Mouse (Mus musculus): ENCODE measurements around the gene Cabp2. TPM values are rescaled to one million over a fixed set of nuclear protein-coding genes. Genes with fewer than 3 reads are reported as not detected.
A peak's percentile ranks its signal among the peaks of the same experiment; 100 is the strongest.
"Not testable (repeated sequence)": the region's sequence is repeated elsewhere in the genome, so short reads cannot be mapped to it uniquely, and the experiment has no call there.

Gene Cabp2
- total RNA-seq (2021), result not detected
- long read RNA-seq, experiment 1, result 0 reads
- long read RNA-seq, experiment 2, result 0 reads

GRCm38 (mm10) chr19:4081394-4081793, at the start of gene Cabp2:
TSS of gene Cabp2 (plus strand) at chr19:4081578.
- intact Hi-C loops (cut with DNase I), result loop anchor here (10.0 kb wide), 1 partner anchor 127 kb away; the partner anchor contains the start of gene Aldh3b3
- DNase-seq (ENCODE audit: low spot score in 2 of 2), result no peak

- intact Hi-C loops (cut with DNase I), result no loop called here
- no peak for DNase-seq (ENCODE audit: low spot score in 2 of 2)
Observed at GRCm38 (mm10) chr19:4032668-4033067, 48.7 kb upstream of the Cabp2 start.

GRCm38 (mm10) chr19:4033298-4033697, 48.1 kb upstream of the Cabp2 start:
- no peak for DNase-seq (ENCODE audit: low spot score in 2 of 2)
- intact Hi-C loops (cut with DNase I), result no loop called here

- DNase-seq (ENCODE audit: low spot score in 2 of 2), result no peak
- intact Hi-C loops (cut with DNase I), result no loop called here
Observed at GRCm38 (mm10) chr19:4033742-4034141, 47.6 kb upstream of the Cabp2 start.

- DNase-seq (ENCODE audit: low spot score in 2 of 2), result no peak
- intact Hi-C loops (cut with DNase I), result no loop called here
Observed at GRCm38 (mm10) chr19:4036327-4037045, 44.9 kb upstream of the Cabp2 start.

GRCm38 (mm10) chr19:4037154-4037787, 44.1 kb upstream of the Cabp2 start:
- DNase-seq (ENCODE audit: low spot score in 2 of 2); intact Hi-C loops (cut with DNase I): not testable (repeated sequence)

GRCm38 (mm10) chr19:4037788-4038232, 43.6 kb upstream of the Cabp2 start, which contains the start of gene Gstp1:
TSS of gene Gstp1 (minus strand) at chr19:4037985.
- intact Hi-C loops (cut with DNase I), result no loop called here
- peak; percentile 80 to 87 for DNase-seq (ENCODE audit: low spot score in 2 of 2)

GRCm38 (mm10) chr19:4040941-4041340, 40.4 kb upstream of the Cabp2 start:
- DNase-seq (ENCODE audit: low spot score in 2 of 2); intact Hi-C loops (cut with DNase I): not testable (repeated sequence)

- DNase-seq (ENCODE audit: low spot score in 2 of 2); intact Hi-C loops (cut with DNase I): not testable (repeated sequence)
Observed at GRCm38 (mm10) chr19:4041500-4041899, 39.9 kb upstream of the Cabp2 start.

- intact Hi-C loops (cut with DNase I), result no loop called here
- no peak for DNase-seq (ENCODE audit: low spot score in 2 of 2)
Observed at GRCm38 (mm10) chr19:4042124-4042523, 39.3 kb upstream of the Cabp2 start.

- intact Hi-C loops (cut with DNase I); DNase-seq (ENCODE audit: low spot score in 2 of 2): not testable (repeated sequence)
Observed at GRCm38 (mm10) chr19:4044109-4044508, 37.3 kb upstream of the Cabp2 start.

GRCm38 (mm10) chr19:4045966-4046865, 35.2 kb upstream of the Cabp2 start, which contains the start of gene Gstp2:
TSS of gene Gstp2 (minus strand) at chr19:4046023.
- peak; percentile 80 to 93 for DNase-seq (ENCODE audit: low spot score in 2 of 2)
- intact Hi-C loops (cut with DNase I), result loop anchor here (5.0 kb wide), 1 partner anchor 51 kb away; the partner anchor contains the start of genes Cdk2ap2 and Pitpnm1

- DNase-seq (ENCODE audit: low spot score in 2 of 2), result no peak
- intact Hi-C loops (cut with DNase I), result loop anchor here (1.0 to 5.0 kb wide), 2 partner anchors 28 to 50 kb away; partner anchors contain the start of genes Cdk2ap2 and Pitpnm1
Observed at GRCm38 (mm10) chr19:4046866-4047254, 34.5 kb upstream of the Cabp2 start.

GRCm38 (mm10) chr19:4047859-4048258, 33.5 kb upstream of the Cabp2 start:
- intact Hi-C loops (cut with DNase I), result loop anchor here (1.0 to 5.0 kb wide), 2 partner anchors 29 to 49 kb away; partner anchors contain the start of genes Cdk2ap2 and Pitpnm1
- DNase-seq (ENCODE audit: low spot score in 2 of 2), result peak; percentile 73 to 80

GRCm38 (mm10) chr19:4049069-4049468, 32.3 kb upstream of the Cabp2 start:
- DNase-seq (ENCODE audit: low spot score in 2 of 2), result not testable (repeated sequence)
- intact Hi-C loops (cut with DNase I), result loop anchor here (5.0 kb wide), 1 partner anchor 48 kb away; the partner anchor contains the start of genes Cdk2ap2 and Pitpnm1

GRCm38 (mm10) chr19:4051016-4051415, 30.4 kb upstream of the Cabp2 start:
- DNase-seq (ENCODE audit: low spot score in 2 of 2), result no peak
- intact Hi-C loops (cut with DNase I), result loop anchor here (5.0 kb wide), 1 partner anchor 36 kb away; no protein-coding TSS in a partner anchor

GRCm38 (mm10) chr19:4051741-4052515, 29.4 kb upstream of the Cabp2 start:
- intact Hi-C loops (cut with DNase I), result loop anchor here (5.0 kb wide), 1 partner anchor 35 kb away; no protein-coding TSS in a partner anchor
- peak in 1 of 2 experiments; percentile 59 for DNase-seq (ENCODE audit: low spot score in 2 of 2)

GRCm38 (mm10) chr19:4052516-4053030, 28.8 kb upstream of the Cabp2 start:
- DNase-seq (ENCODE audit: low spot score in 2 of 2), result no peak
- intact Hi-C loops (cut with DNase I), result loop anchor here (5.0 kb wide), 1 partner anchor 35 kb away; no protein-coding TSS in a partner anchor

Measured in left cerebral cortex, postnatal 14 days (tissue).